Mouse (Mus musculus) cortical plate, adult 2 months (tissue): ENCODE measurements around the gene Brinp2. TPM values are rescaled to one million over a fixed set of nuclear protein-coding genes. Genes with fewer than 3 reads are reported as not detected.

ENCODE experiments used
- H3K27ac ChIP-seq: fragments of 200-500 bp; 2 replicates; pipeline ENCODE4 v1.5.1; 2012; ENCODE audit warnings: low read length, control low read depth, inconsistent platforms; ENCODE audit not compliant: insufficient read depth
- H3K4me1 ChIP-seq: fragments of 200-500 bp; 2 replicates; pipeline ENCODE4 v1.6.1; 2011; ENCODE audit warnings: low read length; ENCODE audit not compliant: control insufficient read depth, insufficient read depth
- H3K4me3 ChIP-seq: fragments of 200-500 bp; 2 replicates; pipeline ENCODE4 v1.5.1; 2011; ENCODE audit warnings: mild to moderate bottlenecking, low read length, control low read depth; ENCODE audit not compliant: insufficient read depth
- CTCF ChIP-seq: fragments of 200-500 bp; IDR thresholded peaks from 2 replicates; pipeline ENCODE4 v1.5.1; 2011; ENCODE audit warnings: mild to moderate bottlenecking, control low read depth, low read length; ENCODE audit not compliant: insufficient read depth; ENCODE audit errors: extremely low read depth
- POLR2A ChIP-seq: fragments of 200-500 bp; IDR thresholded peaks from 2 replicates; pipeline ENCODE4 v1.6.1; 2011; ENCODE audit warnings: mild to moderate bottlenecking, low read length, control low read depth; ENCODE audit not compliant: insufficient read depth; ENCODE audit errors: extremely low read depth
- polyA plus RNA-seq: library from polyadenylated mRNA; depleted of rRNA; stranded (reverse); fragments of >200 nt; gene quantifications from 2 replicates; pipeline ENCODE4 v1.2.3, GENCODE M21; 2012

Gene Brinp2
- polyA plus RNA-seq, 1 experiment, result 62.2 TPM

GRCm38 (mm10) chr1:158362292-158363101 lies 6.4 kb upstream of the Brinp2 start:
- Histone ChIP-seq H3K4me3 (peak overlapping the region; percentile 89), H3K27ac (peak overlapping the region; percentile 89), H3K4me1 (peaks cover 4% of the 10 kb centered on the region)
- no peak for TF ChIP-seq CTCF
- peak; percentile 18; the same call in 1 of the 2 replicates for TF ChIP-seq POLR2A

- H3K27ac ChIP-seq, result peak within 1 kb of the TSS; percentile 89
- TF ChIP-seq CTCF (no peak), POLR2A (no peak)
- H3K4me3 ChIP-seq, result peak within 1 kb of the TSS; percentile 89
- peaks cover 4% of the 10 kb centered on the region for H3K4me1 ChIP-seq
Observed at GRCm38 (mm10) chr1:158361964-158362291, 5.8 kb upstream of the Brinp2 start, which contains the start of gene Astn1. Astn1 (plus strand) TSS chr1:158362273.

GRCm38 (mm10) chr1:158355177-158356050 lies 712 bp downstream of the Brinp2 start:
- Histone ChIP-seq H3K4me3 (peak overlapping the region; percentile 80), H3K4me1 (no peaks in the 10 kb centered on the region), H3K27ac (peak overlapping the region; percentile 33)
- TF ChIP-seq CTCF (no peak), POLR2A (0 out of 2 replicates have a peak, but pooled peaks have one; percentile 11)

DNA sequence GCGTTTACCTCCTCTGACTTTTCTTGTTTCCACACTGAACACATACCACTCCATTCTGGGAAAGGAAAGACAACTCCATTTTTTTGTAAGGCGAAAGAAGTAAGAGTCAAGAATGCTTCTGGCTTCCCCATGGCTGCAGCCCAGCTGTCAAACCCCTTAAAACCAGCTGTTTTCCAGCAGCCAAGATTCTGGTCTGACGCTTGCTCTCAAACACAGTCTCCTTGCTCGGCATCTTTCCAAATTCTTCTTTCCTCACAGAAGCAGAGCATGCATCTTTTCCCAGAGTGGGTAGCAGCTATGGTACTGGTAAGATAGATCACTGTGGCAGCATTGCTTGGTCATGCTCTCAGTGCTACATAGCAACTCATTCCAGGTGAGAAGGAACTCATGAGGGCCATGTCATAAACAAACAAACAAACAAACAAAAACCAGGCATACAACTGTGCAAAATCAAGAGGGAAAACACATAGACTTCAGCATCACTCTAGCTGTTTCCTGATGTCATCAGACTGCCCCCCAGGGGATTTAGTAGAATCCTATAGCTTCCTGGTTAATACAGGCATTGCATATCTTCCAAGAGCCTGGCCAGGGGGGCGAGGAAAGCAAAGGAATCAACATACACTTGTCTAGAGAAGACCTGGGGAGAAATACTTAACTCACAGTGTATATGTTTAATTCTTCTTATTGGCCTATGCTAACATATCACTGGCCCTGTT lies 2.3 kb downstream of the Brinp2 start:
- H3K27ac ChIP-seq, result no peak overlapping the region
- TF ChIP-seq CTCF (no peak), POLR2A (no peak)
- H3K4me3 ChIP-seq, result peak overlapping the region; percentile 80
- H3K4me1 ChIP-seq, result no peaks in the 10 kb centered on the region

DNA sequence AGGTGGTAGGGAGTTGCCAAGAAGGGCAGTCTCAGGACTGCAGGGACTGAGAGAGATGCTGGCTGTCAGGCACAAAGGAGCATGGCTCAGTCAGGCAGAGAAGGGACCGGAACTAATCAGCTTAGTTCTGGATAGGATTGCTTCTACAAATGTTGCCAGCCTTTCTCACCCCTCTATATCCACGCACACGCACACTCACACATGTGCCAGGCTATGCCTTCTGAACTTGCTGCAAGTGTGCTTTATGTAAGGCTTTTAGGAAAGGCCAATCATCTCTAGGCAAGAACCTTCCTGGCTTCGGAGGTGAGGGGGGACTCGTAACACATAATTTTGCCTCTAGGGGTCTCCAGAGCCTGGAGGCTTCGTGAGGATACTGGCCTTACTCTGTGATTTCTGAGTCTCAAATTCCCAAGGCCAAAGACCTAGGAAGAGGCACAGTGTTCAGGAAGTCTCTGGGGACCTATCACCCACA lies 12.8 kb downstream of the Brinp2 start:
- Histone ChIP-seq H3K4me3 (no peak overlapping the region), H3K27ac (no peak overlapping the region), H3K4me1 (peaks cover 3% of the 10 kb centered on the region; the same call in 1 of the 2 replicates)
- no peak for TF ChIP-seq POLR2A
- TF ChIP-seq CTCF, result peak; percentile 27; the same call in 1 of the 2 replicates

DNA sequence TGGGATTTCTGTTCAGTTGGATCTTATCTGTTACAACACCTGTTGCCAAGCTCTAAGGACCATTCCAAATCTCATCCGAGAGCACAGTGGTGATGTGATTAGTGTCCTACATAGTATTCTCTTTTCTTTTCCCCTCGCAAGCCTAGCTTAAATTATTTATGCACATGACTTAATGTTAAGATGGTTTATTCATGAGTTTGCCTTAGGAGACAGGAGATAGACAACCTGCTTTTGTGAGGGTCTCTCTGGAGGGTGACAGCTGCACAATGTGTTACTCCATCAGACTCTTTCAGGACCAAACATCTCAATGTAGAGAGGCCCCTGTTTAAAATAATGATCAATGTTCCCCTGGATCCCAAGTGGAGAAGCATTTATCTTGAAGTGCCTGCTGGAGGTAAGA lies 27.3 kb downstream of the Brinp2 start:
- H3K4me1 ChIP-seq, result peaks cover 7% of the 10 kb centered on the region; the same call in 1 of the 2 replicates
- no peak for TF ChIP-seq CTCF
- no peak for TF ChIP-seq POLR2A
- H3K4me3 ChIP-seq, result no peak overlapping the region
- 0 out of 2 replicates have a peak overlapping the region, but pooled peaks have one; percentile 33 for H3K27ac ChIP-seq

- Histone ChIP-seq H3K4me3 (no peak overlapping the region), H3K27ac (no peak overlapping the region), H3K4me1 (peaks cover 10% of the 10 kb centered on the region)
- TF ChIP-seq POLR2A, result no peak
- TF ChIP-seq CTCF, result no peak
Observed at GRCm38 (mm10) chr1:158328126-158328525, 28.0 kb downstream of the Brinp2 start.

- H3K4me3 ChIP-seq, result no peak overlapping the region
- TF ChIP-seq POLR2A (no peak), CTCF (no peak)
- H3K27ac ChIP-seq, result no peak overlapping the region
Observed at GRCm38 (mm10) chr1:158323325-158323724, 32.8 kb downstream of the Brinp2 start.

GRCm38 (mm10) chr1:158310426-158311156 lies 45.5 kb downstream of the Brinp2 start:
- Histone ChIP-seq H3K27ac (no peak overlapping the region), H3K4me3 (no peak overlapping the region), H3K4me1 (peaks cover 2% of the 10 kb centered on the region; the same call in 1 of the 2 replicates)
- TF ChIP-seq CTCF (no peak), POLR2A (no peak)

More at GRCm38 (mm10) chr1:158323325-158323724, 32.8 kb downstream of the Brinp2 start:
- peaks cover 16% of the 10 kb centered on the region for H3K4me1 ChIP-seq
